Mouse (Mus musculus) CH12.LX (cell line): ENCODE measurements around the gene Tbp. TPM values are rescaled to one million over a fixed set of nuclear protein-coding genes. Genes with fewer than 3 reads are reported as not detected.

Experiments
- DNase-seq: peaks from one replicate; pipeline ENCODE4 v3.0.0-alpha.2; 2013; ENCODE audit errors: extremely low read depth
- H3K27ac ChIP-seq: 2 replicates; pipeline ENCODE4 v1.5.1; 2012; ENCODE audit warnings: low read depth, mild to moderate bottlenecking, control low read depth, moderate library complexity; ENCODE audit not compliant: insufficient read depth
- H3K27me3 ChIP-seq: replicated peaks from 2 replicates; pipeline ENCODE3; 2012; ENCODE audit warnings: inconsistent platforms
- H3K36me3 ChIP-seq, 2 experiments: replicated peaks in 1 of 2; 2 replicates each; pipeline versions ENCODE3 to v1.6.1; 2012; ENCODE audit warnings: inconsistent platforms in 1 of 2, low read length in 1 of 2, mild to moderate bottlenecking in 1 of 2, mixed read lengths in 1 of 2, moderate library complexity in 1 of 2; ENCODE audit not compliant: control insufficient read depth in 1 of 2, insufficient read depth in 1 of 2
- H3K4me1 ChIP-seq, 2 experiments: 2 replicates each; pipeline ENCODE4 v1.6.1; 2012; ENCODE audit warnings: inconsistent platforms in 1 of 2, moderate library complexity in 1 of 2; ENCODE audit not compliant: insufficient read depth in 2 of 2, control insufficient read depth in 1 of 2
- H3K4me2 ChIP-seq: 2 replicates; pipeline ENCODE4 v1.6.1; 2012; ENCODE audit warnings: low read depth, mild to moderate bottlenecking, control low read depth; ENCODE audit not compliant: poor library complexity, insufficient read depth, severe bottlenecking
- H3K4me3 ChIP-seq, 3 experiments: fragments of 150-350 bp in 1 of 3; sonication (generic) in 1 of 3; replicated peaks in 1 of 3; 2 replicates each; pipeline versions ENCODE3 to v1.5.1; 2011 to 2012; ENCODE audit warnings: low read depth in 2 of 3, low read length in 2 of 3, mild to moderate bottlenecking in 2 of 3, moderate library complexity in 2 of 3, control low read depth in 1 of 3, improper control_type of control experiment in 1 of 3, inconsistent platforms in 1 of 3, mixed read lengths in 1 of 3; ENCODE audit not compliant: poor library complexity in 1 of 3
- H3K79me2 ChIP-seq: replicated peaks from 2 replicates; pipeline ENCODE4 v1.6.1; 2012; ENCODE audit warnings: mild to moderate bottlenecking, moderate library complexity; ENCODE audit not compliant: control insufficient read depth, poor library complexity, insufficient read depth, severe bottlenecking; ENCODE audit errors: extremely low read depth
- H3K9ac ChIP-seq: 2 replicates; pipeline ENCODE4 v1.6.1; 2012; ENCODE audit warnings: low read depth, mild to moderate bottlenecking, control low read depth, moderate library complexity; ENCODE audit not compliant: insufficient read depth
- H3K9me3 ChIP-seq: replicated peaks from 2 replicates; pipeline ENCODE3; 2012; ENCODE audit warnings: low read length, inconsistent platforms, mixed read lengths
- BHLHE40 ChIP-seq: IDR thresholded peaks from 2 replicates; pipeline ENCODE4 v1.6.1; 2011; ENCODE audit warnings: mild to moderate bottlenecking, low read depth, low read length, improper control_type of control experiment
- CHD1 ChIP-seq: IDR thresholded peaks from 2 replicates; pipeline ENCODE4 v1.6.1; 2012; ENCODE audit warnings: low read depth, low read length, improper control_type of control experiment, inconsistent platforms
- CHD2 ChIP-seq: IDR thresholded peaks from 2 replicates; pipeline ENCODE4 v1.6.1; 2011; ENCODE audit warnings: low read length, improper control_type of control experiment
- CTCF ChIP-seq, 2 experiments: IDR thresholded peaks in 1 of 2; conservative IDR thresholded peaks in 1 of 2; 2 replicates each; pipeline ENCODE4 v1.5.1; 2011 to 2012; ENCODE audit warnings: low read depth in 2 of 2, low read length in 2 of 2, improper control_type of control experiment in 1 of 2, inconsistent platforms in 1 of 2, mild to moderate bottlenecking in 1 of 2, moderate library complexity in 1 of 2
- E2F4 ChIP-seq: IDR thresholded peaks from 2 replicates; pipeline ENCODE4 v1.6.1; 2011; ENCODE audit warnings: low read depth, low read length, improper control_type of control experiment; ENCODE audit not compliant: insufficient replicate concordance
- ELF1 ChIP-seq: IDR thresholded peaks from 2 replicates; pipeline ENCODE4 v1.6.1; 2014; ENCODE audit warnings: low read depth, mild to moderate bottlenecking, inconsistent platforms, low read length, improper control_type of control experiment
- EP300 ChIP-seq: IDR thresholded peaks from 2 replicates; pipeline ENCODE4 v1.6.1; 2011; ENCODE audit warnings: low read length, improper control_type of control experiment
- ETS1 ChIP-seq: conservative IDR thresholded peaks from 2 replicates; pipeline ENCODE4 v1.6.1; 2012; ENCODE audit warnings: low read depth, mild to moderate bottlenecking, inconsistent platforms, low read length, improper control_type of control experiment, moderate library complexity
- GABPA ChIP-seq: IDR thresholded peaks from 2 replicates; pipeline ENCODE4 v1.6.1; 2012; ENCODE audit warnings: low read depth, low read length, improper control_type of control experiment, inconsistent platforms; ENCODE audit not compliant: insufficient replicate concordance
- HCFC1 ChIP-seq: IDR thresholded peaks from 2 replicates; pipeline ENCODE4 v1.6.1; 2012; ENCODE audit warnings: low read depth, mild to moderate bottlenecking, inconsistent platforms, low read length, improper control_type of control experiment
- IRF4 ChIP-seq: IDR thresholded peaks from 2 replicates; pipeline ENCODE4 v1.6.1; 2014; ENCODE audit warnings: low read depth, mild to moderate bottlenecking, inconsistent platforms, low read length, improper control_type of control experiment
- JUN ChIP-seq: IDR thresholded peaks from 2 replicates; pipeline ENCODE4 v1.6.1; 2011; ENCODE audit warnings: low read depth, mild to moderate bottlenecking, low read length, improper control_type of control experiment, moderate library complexity; ENCODE audit not compliant: insufficient read depth
- JUND ChIP-seq: conservative IDR thresholded peaks from 2 replicates; pipeline ENCODE4 v1.6.1; 2011; ENCODE audit warnings: low read depth, low read length, improper control_type of control experiment
- KAT2A ChIP-seq: IDR thresholded peaks from 2 replicates; pipeline ENCODE4 v1.6.1; 2012; ENCODE audit warnings: low read length, improper control_type of control experiment, inconsistent platforms; ENCODE audit not compliant: insufficient replicate concordance
- MAFK ChIP-seq: IDR thresholded peaks from 2 replicates; pipeline ENCODE4 v1.6.1; 2011; ENCODE audit warnings: low read length, improper control_type of control experiment; ENCODE audit not compliant: insufficient replicate concordance
- MAX ChIP-seq: IDR thresholded peaks from 2 replicates; pipeline ENCODE4 v1.6.1; 2011; ENCODE audit warnings: low read length, improper control_type of control experiment
- MAZ ChIP-seq: IDR thresholded peaks from 2 replicates; pipeline ENCODE4 v1.6.1; 2012; ENCODE audit warnings: low read depth, mild to moderate bottlenecking, inconsistent platforms, low read length, improper control_type of control experiment, moderate library complexity
- MEF2A ChIP-seq: IDR thresholded peaks from 2 replicates; pipeline ENCODE4 v1.6.1; 2014; ENCODE audit warnings: low read depth, mild to moderate bottlenecking, inconsistent platforms, low read length, improper control_type of control experiment, borderline replicate concordance
- MXI1 ChIP-seq: IDR thresholded peaks from 2 replicates; pipeline ENCODE4 v1.6.1; 2011; ENCODE audit warnings: mild to moderate bottlenecking, low read depth, low read length, improper control_type of control experiment
- MYC ChIP-seq: IDR thresholded peaks from 2 replicates; pipeline ENCODE4 v1.6.1; 2011; ENCODE audit warnings: low read depth, mild to moderate bottlenecking, improper control_type of control experiment, low read length
- NELFE ChIP-seq: IDR thresholded peaks from 2 replicates; pipeline ENCODE4 v1.6.1; 2011; ENCODE audit warnings: low read depth, low read length, improper control_type of control experiment
- NRF1 ChIP-seq: IDR thresholded peaks from 2 replicates; pipeline ENCODE4 v1.6.1; 2014; ENCODE audit warnings: low read depth, mild to moderate bottlenecking, inconsistent platforms, low read length, improper control_type of control experiment, moderate library complexity
- PAX5 ChIP-seq: IDR thresholded peaks from 2 replicates; pipeline ENCODE4 v1.6.1; 2012; ENCODE audit warnings: low read length, inconsistent platforms, mixed read lengths
- POLR2A ChIP-seq: IDR thresholded peaks from 2 replicates; pipeline ENCODE4 v1.6.1; 2011; ENCODE audit warnings: low read depth, mild to moderate bottlenecking, improper control_type of control experiment, low read length
- POLR2AphosphoS2 ChIP-seq: IDR thresholded peaks from 2 replicates; pipeline ENCODE4 v1.6.1; 2011; ENCODE audit warnings: low read depth, low read length, improper control_type of control experiment
- RAD21 ChIP-seq: IDR thresholded peaks from 2 replicates; pipeline ENCODE4 v1.6.1; 2011; ENCODE audit warnings: low read depth, mild to moderate bottlenecking, low read length, improper control_type of control experiment, moderate library complexity
- RCOR1 ChIP-seq: conservative IDR thresholded peaks from 2 replicates; pipeline ENCODE4 v1.6.1; 2012; ENCODE audit warnings: low read depth, mild to moderate bottlenecking, inconsistent platforms, low read length, improper control_type of control experiment
- SIN3A ChIP-seq: IDR thresholded peaks from 2 replicates; pipeline ENCODE4 v1.6.1; 2012; ENCODE audit warnings: low read length, improper control_type of control experiment, inconsistent platforms
- SMC3 ChIP-seq: IDR thresholded peaks from 2 replicates; pipeline ENCODE4 v1.6.1; 2011; ENCODE audit warnings: low read depth, low read length, improper control_type of control experiment
- TBP ChIP-seq: conservative IDR thresholded peaks from 2 replicates; pipeline ENCODE4 v1.6.1; 2011; ENCODE audit warnings: low read depth, low read length, improper control_type of control experiment
- TCF12 ChIP-seq: IDR thresholded peaks from 2 replicates; pipeline ENCODE4 v1.6.1; 2014; ENCODE audit warnings: low read depth, mild to moderate bottlenecking, inconsistent platforms, low read length, improper control_type of control experiment
- UBTF ChIP-seq: IDR thresholded peaks from 2 replicates; pipeline ENCODE4 v1.6.1; 2012; ENCODE audit warnings: low read depth, mild to moderate bottlenecking, inconsistent platforms, low read length, improper control_type of control experiment, moderate library complexity
- USF1 ChIP-seq: IDR thresholded peaks from 2 replicates; pipeline ENCODE4 v1.6.1; 2014; ENCODE audit warnings: low read depth, mild to moderate bottlenecking, inconsistent platforms, low read length, improper control_type of control experiment
- USF2 ChIP-seq: conservative IDR thresholded peaks from 2 replicates; pipeline ENCODE4 v1.6.1; 2011; ENCODE audit warnings: low read depth, low read length, improper control_type of control experiment
- ZC3H11A ChIP-seq: IDR thresholded peaks from 2 replicates; pipeline ENCODE4 v1.6.1; 2012; ENCODE audit warnings: low read depth, mild to moderate bottlenecking, inconsistent platforms, low read length, improper control_type of control experiment
- ZKSCAN1 ChIP-seq: IDR thresholded peaks from 2 replicates; pipeline ENCODE4 v1.6.1; 2012; ENCODE audit warnings: low read depth, inconsistent platforms, low read length, improper control_type of control experiment, borderline replicate concordance
- ZMIZ1 ChIP-seq: IDR thresholded peaks from 2 replicates; pipeline ENCODE4 v1.6.1; 2012; ENCODE audit warnings: low read depth, mild to moderate bottlenecking, inconsistent platforms, low read length, improper control_type of control experiment
- ZNF384 ChIP-seq: IDR thresholded peaks from 2 replicates; pipeline ENCODE4 v1.6.1; 2012; ENCODE audit warnings: low read depth, low read length, improper control_type of control experiment, inconsistent platforms
- dilution Hi-C: fragments of 300-500 bp; cut with MboI; formaldehyde crosslinking; loops from 2 replicates; pipeline ENCODE4 v1.14.3; 2020; ENCODE audit warnings: low sequenced_read_pairs; ENCODE audit not compliant: extremely low pct_unique_long_range_greater_than_20kb, extremely low pct_ligation_motif_present
- in situ Hi-C: fragments of 300-500 bp; cut with MboI; formaldehyde crosslinking; loops from 3 replicates; pipeline ENCODE4 v1.14.3; 2019; ENCODE audit warnings: low sequenced_read_pairs, low pct_ligation_motif_present, low pct_unique_long_range_greater_than_20kb, mixed read lengths
- polyA plus RNA-seq: library from polyadenylated mRNA; unstranded; fragments of >175 nt; gene quantifications from 2 replicates; pipeline ENCODE4 v1.2.1, GENCODE M21; 2012; ENCODE audit warnings: low read depth; ENCODE audit not compliant: insufficient read length
- total RNA-seq, 2 experiments: library from RNA; depleted of rRNA; stranded (reverse); fragments of 300-350 nt in 1 of 2; fragments of >200 nt in 1 of 2; gene quantifications; 2 replicates each; pipeline ENCODE4 v1.2.3; 2012 to 2014

Gene Tbp
- total and polyA plus RNA-seq, 3 experiments: 26.5 to 71.4 (median 52.8) TPM

DNA sequence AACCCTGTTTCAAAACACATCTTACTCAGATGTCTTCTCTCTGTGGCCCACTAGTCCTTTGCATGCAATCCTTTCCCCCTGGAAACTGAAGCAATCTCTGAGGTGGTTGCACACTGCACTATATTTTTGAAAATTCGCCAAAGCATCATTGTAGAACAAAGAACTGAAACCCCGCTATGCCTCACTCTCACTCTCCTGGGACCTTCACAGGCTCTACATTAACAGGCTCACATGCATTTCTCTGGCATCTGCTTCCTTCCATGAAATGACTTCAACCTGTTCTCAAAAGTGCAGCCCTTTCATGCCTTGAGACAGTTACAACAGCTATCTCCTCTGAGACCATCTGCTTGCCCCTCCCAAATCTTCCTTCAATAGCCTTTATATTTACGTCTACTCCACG, 46.8 kb downstream of the Tbp start:
- Histone ChIP-seq H3K4me3 (no peak overlapping the region), H3K9me3 (peaks cover 15% of the 10 kb centered on the region), H3K79me2 (no peaks in the 10 kb centered on the region), H3K4me2 (peak overlapping the region; percentile 95), H3K9ac (no peak overlapping the region), H3K27ac (peak overlapping the region; percentile 76), H3K36me3 (peaks cover 5 to 19% of the 10 kb centered on the region in 2 experiments), H3K27me3 (no peaks in the 10 kb centered on the region), H3K4me1 (peaks cover 0 to 15% of the 10 kb centered on the region in 2 experiments; a peak in 2 of 4 replicates)
- in situ Hi-C loops (loop anchor here (25.0 kb wide), 1 partner anchor 166 kb away; the partner anchor contains the start of gene Chd1), dilution Hi-C loops (no loop called here)
- no peak for TF ChIP-seq POLR2AphosphoS2
- peak; percentile 84 for TF ChIP-seq MYC
- TF ChIP-seq USF1: no peak
- 0 out of 2 replicates have a peak, but pooled peaks have one; percentile 57 for TF ChIP-seq RCOR1
- TF ChIP-seq CTCF (conservative IDR thresholded peaks at IDR 0.05 in 1 of 2, IDR thresholded peaks at IDR 0.05 in 1 of 2; ENCODE audit: low read depth in 2 of 2, low read length in 2 of 2): no peak
- TF ChIP-seq RAD21: no peak; the same call in 1 of the 2 replicates
- no peak for TF ChIP-seq NELFE
- no peak for TF ChIP-seq GABPA
- TF ChIP-seq CHD1: no peak
- no peak for TF ChIP-seq ZKSCAN1
- TF ChIP-seq HCFC1: no peak; the same call in 1 of the 2 replicates
- 0 out of 2 replicates have a peak, but pooled peaks have one; percentile 40 for TF ChIP-seq TBP
- TF ChIP-seq JUND: peak; percentile 56; the same call in 1 of the 2 replicates
- no peak for TF ChIP-seq NRF1
- TF ChIP-seq BHLHE40: peak; percentile 89
- TF ChIP-seq USF2: no peak
- TF ChIP-seq E2F4: no peak
- TF ChIP-seq ZNF384: no peak
- peak; percentile 84 for TF ChIP-seq TCF12
- peak; percentile 95 for TF ChIP-seq EP300
- TF ChIP-seq KAT2A: 0 out of 2 replicates have a peak, but pooled peaks have one; percentile 54
- peak; percentile 34; the same call in 1 of the 2 replicates for TF ChIP-seq JUN
- no peak for TF ChIP-seq UBTF
- peak; percentile 20; the same call in 1 of the 2 replicates for TF ChIP-seq ELF1
- TF ChIP-seq MEF2A: peak; percentile 63; the same call in 1 of the 2 replicates
- peak; percentile 84 for TF ChIP-seq ETS1
- TF ChIP-seq IRF4: peak; percentile 98
- TF ChIP-seq MAFK: peak; percentile 42; the same call in 1 of the 2 replicates
- TF ChIP-seq PAX5: no peak
- no peak for TF ChIP-seq ZMIZ1
- no peak for TF ChIP-seq MAZ
- peak; percentile 69; the same call in 1 of the 2 replicates for TF ChIP-seq MAX
- no peak for TF ChIP-seq SIN3A
- TF ChIP-seq MXI1: no peak
- no peak for TF ChIP-seq SMC3
- no peak for TF ChIP-seq ZC3H11A
- no peak for TF ChIP-seq POLR2A
- TF ChIP-seq CHD2: no peak; the same call in 1 of the 2 replicates
- peak; percentile 95 for DNase-seq
